ENCODE assay signal across 9 mouse cellular contexts in genomic region chr4:108696934-108697333, GRCm38 (mm10). TPM values are rescaled to one million over a fixed set of nuclear protein-coding genes. Genes with fewer than 3 reads are reported as not detected.
A peak's percentile ranks its signal among the peaks of the same experiment; 100 is the strongest.
DNase-seq lines count a peak whose midpoint lies in the region; ATAC-seq and TF ChIP-seq lines count a peak whose summit lies in the region.
"Had no signal": no experiment of that assay in that cellular context is flagged by ENCODE, and none has a peak within 500 bp of the region (broad histone marks: within the 10 kb centered on the region; RNA-seq: fewer than 3 reads in every experiment).

No protein-coding gene starts in this region.

- TF ChIP-seq CTCF in cerebellum, adult 2 months (IDR thresholded peaks at IDR 0.05; ENCODE audit: borderline replicate concordance, insufficient read depth, low read depth, low read length), result peak; percentile 62

- DNase-seq in cerebellum, adult 2 months, result peak in 1 of 2 experiments; percentile 28
- DNase-seq in midbrain, embryonic 14.5 days, result peak; percentile 66
- DNase-seq in cerebellum, postnatal 10 days, result peak; percentile 39 to 56
- DNase-seq in retina, postnatal 1 day, result peak; percentile 61

- WGBS in cerebellum, adult 2 months, result 59% methylated on average over 3 of the region's 3 CpGs
- 60% methylated on average over 3 of the region's 3 CpGs for WGBS in midbrain, embryonic 14.5 days
- WGBS in midbrain, embryonic 16.5 days, result 58% methylated on average over 3 of the region's 3 CpGs
- WGBS in kidney, embryonic 14.5 days, result 53% methylated on average over 3 of the region's 3 CpGs
- 59% methylated on average over 3 of the region's 3 CpGs for WGBS in midbrain, embryonic 13.5 days

- H3K9me3 ChIP-seq in midbrain, embryonic 14.5 days (ENCODE audit: control insufficient read depth, low read length), result no peaks in the 10 kb centered on the region
- no peaks in the 10 kb centered on the region for H3K9me3 ChIP-seq in midbrain, embryonic 16.5 days (replicated peaks; ENCODE audit: control insufficient read depth, low read length, poor library complexity, severe bottlenecking)
- H3K9me3 ChIP-seq in kidney, embryonic 14.5 days (ENCODE audit: control insufficient read depth, low read length), result no peaks in the 10 kb centered on the region
- no peaks in the 10 kb centered on the region for H3K9me3 ChIP-seq in midbrain, embryonic 13.5 days
- H3K9me3 ChIP-seq: neural tube, embryonic 12.5 days had no signal

- H3K4me3 ChIP-seq in cerebellum, adult 2 months (replicated peaks; ENCODE audit: insufficient read depth, low read depth, low read length), result no peak overlapping the region
- no peak overlapping the region for H3K4me3 ChIP-seq in midbrain, embryonic 14.5 days (replicated peaks; ENCODE audit: low read depth, low read length)
- no peak overlapping the region for H3K4me3 ChIP-seq in midbrain, embryonic 16.5 days (ENCODE audit: low read depth, low read length)
- no peak overlapping the region for H3K4me3 ChIP-seq in kidney, embryonic 14.5 days (ENCODE audit: low read length)
- no peak overlapping the region for H3K4me3 ChIP-seq in midbrain, embryonic 13.5 days (replicated peaks)
- H3K4me3 ChIP-seq: neural tube, embryonic 12.5 days had no signal

- H3K9ac ChIP-seq in midbrain, embryonic 14.5 days (replicated peaks; ENCODE audit: low read length), result no peak overlapping the region
- H3K9ac ChIP-seq in midbrain, embryonic 16.5 days (ENCODE audit: low read depth, low read length), result no peak overlapping the region
- no peak overlapping the region for H3K9ac ChIP-seq in kidney, embryonic 14.5 days (ENCODE audit: low read depth, low read length)
- no peak overlapping the region for H3K9ac ChIP-seq in midbrain, embryonic 13.5 days (replicated peaks)
- H3K9ac ChIP-seq: neural tube, embryonic 12.5 days had no signal

- no peak for TF ChIP-seq POLR2A in cerebellum, adult 2 months (IDR thresholded peaks at IDR 0.05; ENCODE audit: borderline replicate concordance, insufficient read depth, low read length)

- H3K4me1 ChIP-seq in cerebellum, adult 2 months (ENCODE audit: control insufficient read depth, insufficient read depth, low read length), result no peaks in the 10 kb centered on the region
- no peaks in the 10 kb centered on the region for H3K4me1 ChIP-seq in midbrain, embryonic 14.5 days (ENCODE audit: control insufficient read depth, insufficient read depth, low read length)
- H3K4me1 ChIP-seq in midbrain, embryonic 16.5 days (ENCODE audit: control insufficient read depth, insufficient read depth, low read length), result no peaks in the 10 kb centered on the region
- H3K4me1 ChIP-seq in kidney, embryonic 14.5 days (ENCODE audit: control insufficient read depth, insufficient read depth, low read length), result no peaks in the 10 kb centered on the region
- H3K4me1 ChIP-seq in midbrain, embryonic 13.5 days (replicated peaks), result no peaks in the 10 kb centered on the region
- H3K4me1 ChIP-seq: neural tube, embryonic 12.5 days had no signal

- ATAC-seq in cerebellum, adult (ENCODE audit: insufficient number of reproducible peaks, low FRiP score, low TSS enrichment), result no peak
- no peak for ATAC-seq in midbrain, embryonic 14.5 days (ENCODE audit: low FRiP score, low TSS enrichment)
- ATAC-seq in midbrain, embryonic 16.5 days, result no peak
- ATAC-seq in kidney, embryonic 14.5 days (ENCODE audit: low FRiP score, low TSS enrichment), result 0 out of 2 replicates have a peak, but pooled peaks have one; percentile 52
- no peak for ATAC-seq in midbrain, embryonic 13.5 days

- H3K27me3 ChIP-seq in cerebellum, adult 2 months (ENCODE audit: control insufficient read depth, insufficient read depth, low read length), result no peaks in the 10 kb centered on the region
- no peaks in the 10 kb centered on the region for H3K27me3 ChIP-seq in midbrain, embryonic 14.5 days (ENCODE audit: control insufficient read depth, insufficient read depth, low read length)
- no peaks in the 10 kb centered on the region for H3K27me3 ChIP-seq in midbrain, embryonic 16.5 days (ENCODE audit: control insufficient read depth, insufficient read depth, low read depth, low read length)
- no peaks in the 10 kb centered on the region for H3K27me3 ChIP-seq in kidney, embryonic 14.5 days (ENCODE audit: control insufficient read depth, insufficient read depth, low read length)
- no peaks in the 10 kb centered on the region for H3K27me3 ChIP-seq in midbrain, embryonic 13.5 days
- H3K27me3 ChIP-seq: neural tube, embryonic 12.5 days had no signal

- H3K36me3 ChIP-seq in midbrain, embryonic 14.5 days (ENCODE audit: control insufficient read depth, insufficient read depth, low read length), result peaks cover 5% of the 10 kb centered on the region; the same call in 1 of the 2 replicates
- H3K36me3 ChIP-seq in midbrain, embryonic 16.5 days (ENCODE audit: control insufficient read depth, insufficient read depth, low read length), result no peaks in the 10 kb centered on the region
- peaks cover 2% of the 10 kb centered on the region; the same call in 1 of the 2 replicates for H3K36me3 ChIP-seq in kidney, embryonic 14.5 days (ENCODE audit: control insufficient read depth, insufficient read depth, low read length)
- 0 out of 2 replicates have a peak, but pooled peaks cover 5% of the 10 kb centered on the region for H3K36me3 ChIP-seq in midbrain, embryonic 13.5 days
- H3K36me3 ChIP-seq: neural tube, embryonic 12.5 days had no signal

- H3K4me2 ChIP-seq in midbrain, embryonic 14.5 days (ENCODE audit: low read length), result no peak overlapping the region
- H3K4me2 ChIP-seq in midbrain, embryonic 16.5 days (ENCODE audit: low read length), result no peak overlapping the region
- no peak overlapping the region for H3K4me2 ChIP-seq in kidney, embryonic 14.5 days (replicated peaks; ENCODE audit: low read depth, low read length)
- H3K4me2 ChIP-seq in midbrain, embryonic 13.5 days (replicated peaks), result no peak overlapping the region
- H3K4me2 ChIP-seq: neural tube, embryonic 12.5 days had no signal

- H3K27ac ChIP-seq in cerebellum, adult 2 months (ENCODE audit: insufficient read depth, low read length), result no peak overlapping the region
- no peak overlapping the region for H3K27ac ChIP-seq in midbrain, embryonic 14.5 days (replicated peaks; ENCODE audit: low read depth, low read length)
- H3K27ac ChIP-seq in midbrain, embryonic 16.5 days (ENCODE audit: low read length), result no peak overlapping the region
- H3K27ac ChIP-seq in kidney, embryonic 14.5 days (ENCODE audit: low read depth, low read length), result no peak overlapping the region
- no peak overlapping the region for H3K27ac ChIP-seq in midbrain, embryonic 13.5 days
- H3K27ac ChIP-seq: neural tube, embryonic 12.5 days had no signal

RNA-seq across cellular contexts. Expression of gene 3110021N24Rik, which starts 22.5 kb away (rescaled TPM):
- 0.84 and 0.97 TPM in 2 replicates for polyA plus RNA-seq in cerebellum, adult 2 months (2012; rRNA removed)
- polyA plus RNA-seq in midbrain, embryonic 14.5 days (2014; fragmentation: Nextera tagmentation; extraction: Ambion mirVana), result 1.1 and 4.0 TPM in 2 replicates
- polyA plus RNA-seq in midbrain, embryonic 16.5 days (2015; fragmentation: Nextera tagmentation; extraction: Ambion mirVana), result 0.75 and 1.1 TPM in 2 replicates
- 2.1 and 3.3 TPM in 2 replicates for polyA plus RNA-seq in kidney, embryonic 14.5 days (2014; fragmentation: Nextera tagmentation; extraction: Ambion mirVana)
- polyA plus RNA-seq in midbrain, embryonic 13.5 days (2015; fragmentation: Nextera tagmentation; extraction: Ambion mirVana), result 1.2 and 1.7 TPM in 2 replicates
